Mouse (Mus musculus) testis, adult 2 months (tissue): ENCODE results near the gene Celsr3.

Experiments
- CTCF ChIP-seq: fragments of 200-500 bp; IDR thresholded peaks from 2 replicates; pipeline ENCODE4 v1.5.1; 2012; ENCODE audit warnings: low read depth, mild to moderate bottlenecking, inconsistent platforms, low read length, moderate library complexity; ENCODE audit not compliant: control insufficient read depth, insufficient read depth, insufficient replicate concordance
- POLR2A ChIP-seq: fragments of 200-500 bp; IDR thresholded peaks from 2 replicates; pipeline ENCODE4 v1.6.1; 2012; ENCODE audit warnings: low read depth, mild to moderate bottlenecking, inconsistent platforms, low read length, moderate library complexity; ENCODE audit not compliant: control insufficient read depth

- TF ChIP-seq POLR2A (no peak), CTCF (0 out of 2 replicates have a peak, but pooled peaks have one; percentile 15)
These were observed 700 bp downstream of the Celsr3 start for GRCm38 (mm10) chr9:108826700-108827340.
